Mouse (Mus musculus) liver, embryonic 16.5 days (tissue): ENCODE measurements around the gene Lasp1. TPM values are rescaled to one million over a fixed set of nuclear protein-coding genes. Genes with fewer than 3 reads are reported as not detected.
"Not testable (repeated sequence)": the region's sequence is repeated elsewhere in the genome, so short reads cannot be mapped to it uniquely, and the experiment has no call there.

ENCODE experiments used
- ATAC-seq: fragments of 200-750 bp; cut with Nextera tagmentation; 2 replicates; pipeline ENCODE4 v1.8.0; 2017; ENCODE audit warnings: low read depth, mild to moderate bottlenecking, moderate number of reproducible peaks, moderate library complexity
- H3K27ac ChIP-seq: fragments of 300-500 bp; sonication (generic); 2 replicates; pipeline ENCODE4 v1.5.1; 2014; ENCODE audit warnings: mild to moderate bottlenecking, low read length
- H3K27me3 ChIP-seq: fragments of 300-500 bp; sonication (generic); 2 replicates; pipeline ENCODE4 v1.6.1; 2014; ENCODE audit warnings: low read depth, low read length, mixed read lengths; ENCODE audit not compliant: control insufficient read depth, insufficient read depth
- H3K36me3 ChIP-seq: fragments of 300-500 bp; sonication (generic); 2 replicates; pipeline ENCODE4 v1.6.1; 2014; ENCODE audit warnings: mild to moderate bottlenecking; ENCODE audit not compliant: control insufficient read depth, insufficient read depth
- H3K4me1 ChIP-seq: fragments of 300-500 bp; sonication (generic); 2 replicates; pipeline ENCODE4 v1.6.1; 2014; ENCODE audit warnings: low read depth, low read length, mixed read lengths; ENCODE audit not compliant: control insufficient read depth
- H3K4me2 ChIP-seq: fragments of 300-500 bp; sonication (generic); 2 replicates; pipeline ENCODE4 v1.6.1; 2014; ENCODE audit warnings: low read depth, low read length, mixed read lengths
- H3K4me3 ChIP-seq: fragments of 300-500 bp; sonication (generic); 2 replicates; pipeline ENCODE4 v1.5.1; 2014; ENCODE audit warnings: low read depth, mild to moderate bottlenecking, low read length
- H3K9ac ChIP-seq: fragments of 300-500 bp; sonication (generic); 2 replicates; pipeline ENCODE4 v1.6.1; 2014; ENCODE audit warnings: low read depth, low read length
- H3K9me3 ChIP-seq: fragments of 300-500 bp; sonication (generic); replicated peaks from 2 replicates; pipeline ENCODE4 v1.6.1; 2016; ENCODE audit warnings: low read length; ENCODE audit not compliant: control insufficient read depth
- WGBS: fragments of 180-500 bp; shearing (Covaris S2); extraction: QIAGEN DNeasy Blood & Tissue Kit; methylation state at CpG from one replicate; pipeline ENCODE4 v1.1.7; 2014; ENCODE audit not compliant: insufficient replicate concordance; 5-methylcytosine and 5-hydroxymethylcytosine counted together
- polyA plus RNA-seq: library from polyadenylated mRNA; unstranded; fragments of >200 nt; fragmentation: Nextera tagmentation; extraction: Ambion mirVana; gene quantifications from 2 replicates; pipeline ENCODE4 v1.2.1, GENCODE M21; 2015

Gene Lasp1
- polyA plus RNA-seq, 1 experiment from 2014 or later: 38.3 TPM

DNA sequence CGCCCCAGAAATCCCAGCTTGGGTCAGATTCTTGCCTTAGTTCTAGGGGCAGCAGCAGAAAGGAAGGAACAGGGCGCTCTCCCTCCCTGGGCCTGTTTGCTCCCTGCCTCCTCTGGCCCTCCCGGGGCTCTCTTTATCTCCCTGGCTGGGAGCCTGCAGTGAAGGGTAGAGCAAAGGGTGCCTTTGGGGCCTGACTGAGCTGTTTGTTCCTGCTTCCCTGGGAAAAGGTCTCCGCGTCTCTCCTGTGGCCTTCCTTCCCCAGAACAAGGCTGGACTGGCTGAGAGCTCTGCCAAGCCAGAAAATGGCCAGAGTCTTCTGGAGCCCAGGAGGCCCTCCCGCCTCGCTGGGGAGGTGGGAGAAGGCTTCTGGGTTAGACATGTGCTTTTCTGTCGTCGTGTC lies 38.3 kb downstream of the Lasp1 start:
- not testable (repeated sequence) for H3K9me3 ChIP-seq, H3K4me3 ChIP-seq, H3K4me2 ChIP-seq, ATAC-seq, H3K27me3 ChIP-seq, H3K9ac ChIP-seq, H3K27ac ChIP-seq
- Histone ChIP-seq H3K4me1 (peaks cover 18% of the 10 kb centered on the region), H3K36me3 (peaks cover 11% of the 10 kb centered on the region)
- WGBS: 58% methylated on average over 9 of the region's 9 CpGs

GRCm38 (mm10) chr11:97837641-97838149 lies 38.9 kb downstream of the Lasp1 start:
- Histone ChIP-seq H3K36me3 (peaks cover 11% of the 10 kb centered on the region), H3K27ac (no peak overlapping the region), H3K9ac (no peak overlapping the region), H3K4me3 (no peak overlapping the region), H3K4me2 (no peak overlapping the region), H3K4me1 (peaks cover 18% of the 10 kb centered on the region), H3K9me3 (no peaks in the 10 kb centered on the region), H3K27me3 (no peaks in the 10 kb centered on the region)
- WGBS: 20% methylated on average over 7 of the region's 7 CpGs
- ATAC-seq: no peak

DNA sequence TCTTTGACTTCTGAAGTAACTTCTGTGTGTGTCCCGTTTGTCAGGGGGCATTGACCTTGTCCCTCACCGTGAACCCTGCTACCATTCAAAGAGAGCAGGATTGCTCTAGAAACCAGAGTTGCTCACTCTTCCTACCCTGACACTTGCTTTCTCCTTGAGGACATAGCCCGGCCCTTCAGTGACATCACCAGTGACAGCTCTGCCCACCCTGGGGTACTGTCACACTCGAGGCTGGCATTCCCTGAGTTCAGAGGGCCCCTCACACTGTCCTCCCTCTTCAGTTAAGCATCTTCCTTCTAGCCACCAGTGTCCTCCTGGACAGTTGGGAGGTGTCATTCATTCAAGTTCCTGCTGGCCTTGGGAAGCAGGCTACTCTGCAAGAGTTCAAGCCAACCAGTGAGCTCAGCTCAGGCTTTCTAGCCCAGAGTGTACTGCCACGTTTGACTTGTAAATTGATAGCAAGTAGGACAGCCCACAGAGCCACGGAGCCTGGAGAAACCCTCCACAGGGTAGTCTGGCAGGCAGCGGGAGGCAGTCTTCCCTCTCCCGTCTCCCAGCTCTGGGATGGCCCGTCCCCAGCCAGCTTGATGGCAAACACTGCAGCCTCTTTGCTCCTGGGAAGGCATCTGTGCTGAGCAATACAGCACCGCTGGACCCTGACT lies 40.1 kb downstream of the Lasp1 start:
- Histone ChIP-seq H3K36me3 (peaks cover 6% of the 10 kb centered on the region; the same call in 1 of the 2 replicates), H3K4me3 (no peak overlapping the region), H3K4me2 (no peak overlapping the region), H3K27me3 (no peaks in the 10 kb centered on the region), H3K27ac (no peak overlapping the region), H3K9me3 (no peaks in the 10 kb centered on the region), H3K4me1 (peaks cover 18% of the 10 kb centered on the region), H3K9ac (no peak overlapping the region)
- 51% methylated on average over 10 of the region's 10 CpGs for WGBS
- ATAC-seq: no peak

DNA sequence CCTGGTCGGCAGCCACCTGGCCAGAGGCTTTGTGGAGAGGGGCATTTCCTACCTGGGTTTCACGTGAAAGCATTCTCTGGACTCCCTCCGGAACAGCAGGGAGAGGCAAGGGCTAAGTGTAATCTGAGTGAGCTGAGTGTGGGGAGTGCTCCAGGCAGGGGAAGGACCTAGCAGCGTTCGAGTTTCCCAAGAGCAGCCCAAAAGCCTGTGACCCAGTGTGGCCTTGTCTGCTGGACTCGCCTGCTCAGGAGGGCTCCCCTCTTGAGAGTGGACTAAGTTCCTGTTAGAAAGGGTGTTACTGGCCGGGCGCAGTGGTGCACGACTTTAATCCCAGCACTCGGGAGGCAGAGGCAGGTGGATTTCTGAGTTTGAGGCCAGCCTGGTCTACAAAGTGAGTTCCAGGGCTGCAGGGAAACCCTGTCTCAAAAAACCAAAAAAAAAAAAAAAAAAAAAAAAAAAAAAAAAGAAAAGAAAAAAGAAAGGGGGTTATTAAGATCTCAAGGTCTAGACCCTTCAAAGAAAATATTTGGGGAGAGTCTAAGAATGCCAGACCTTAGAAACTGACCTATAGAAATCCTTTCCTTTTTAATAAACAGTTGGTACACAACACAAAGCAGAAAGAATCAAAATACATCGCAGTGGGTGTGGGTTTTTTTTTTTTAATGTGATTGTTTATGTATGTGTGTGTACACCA lies 40.8 kb downstream of the Lasp1 start:
- peaks cover 18% of the 10 kb centered on the region for H3K4me1 ChIP-seq
- 62% methylated on average over 11 of the region's 11 CpGs for WGBS
- H3K9me3 ChIP-seq: no peaks in the 10 kb centered on the region
- no peak overlapping the region for H3K4me2 ChIP-seq
- 0 out of 2 replicates have a peak, but pooled peaks cover 2% of the 10 kb centered on the region for H3K36me3 ChIP-seq
- H3K27ac ChIP-seq: no peak overlapping the region
- no peak overlapping the region for H3K9ac ChIP-seq
- no peaks in the 10 kb centered on the region for H3K27me3 ChIP-seq
- no peak for ATAC-seq
- H3K4me3 ChIP-seq: no peak overlapping the region

DNA sequence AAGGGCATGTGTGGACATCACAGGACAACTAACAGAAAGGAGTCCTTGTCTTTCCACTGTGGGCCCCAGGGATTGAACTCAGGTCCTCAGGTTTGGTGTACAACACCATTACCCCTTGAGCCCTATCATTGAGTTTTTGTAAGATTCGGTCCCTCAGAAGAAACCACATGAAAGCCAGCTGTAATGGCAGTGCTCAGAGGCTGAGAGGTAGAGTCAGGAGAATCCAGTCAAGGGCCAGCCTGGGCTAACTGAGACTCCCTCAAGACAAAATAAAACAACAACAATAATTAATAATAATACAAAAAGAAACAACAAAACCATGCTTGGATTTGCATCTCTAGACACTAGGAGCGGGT lies 41.3 kb downstream of the Lasp1 start:
- peaks cover 18% of the 10 kb centered on the region for H3K4me1 ChIP-seq
- H3K36me3 ChIP-seq: no peaks in the 10 kb centered on the region
- no peak overlapping the region for H3K4me3 ChIP-seq
- no peak overlapping the region for H3K27ac ChIP-seq
- 58% methylated on average over 2 of the region's 2 CpGs for WGBS
- no peak for ATAC-seq
- peak overlapping the region; percentile 59; the same call in 1 of the 2 replicates for H3K4me2 ChIP-seq
- H3K9me3 ChIP-seq: no peaks in the 10 kb centered on the region
- peak overlapping the region; percentile 50; the same call in 1 of the 2 replicates for H3K9ac ChIP-seq
- H3K27me3 ChIP-seq: no peaks in the 10 kb centered on the region

- H3K9ac ChIP-seq: peak within 1 kb of the TSS; percentile 50
- 5% methylated on average over 6 of the region's 6 CpGs for WGBS
- H3K27ac ChIP-seq: peak within 1 kb of the TSS; percentile 41
- H3K36me3 ChIP-seq: no peaks in the 10 kb centered on the region
- peak within 1 kb of the TSS; percentile 49 for H3K4me3 ChIP-seq
- peak within 1 kb of the TSS; percentile 59 for H3K4me2 ChIP-seq
- H3K27me3 ChIP-seq: no peaks in the 10 kb centered on the region
- H3K4me1 ChIP-seq: peaks cover 18% of the 10 kb centered on the region
- no peaks in the 10 kb centered on the region for H3K9me3 ChIP-seq
- no peak for ATAC-seq
Observed at GRCm38 (mm10) chr11:97840539-97840954, 41.7 kb downstream of the Lasp1 start, which contains the start of gene B230217C12Rik. B230217C12Rik (plus strand) TSS chr11:97840780.

DNA sequence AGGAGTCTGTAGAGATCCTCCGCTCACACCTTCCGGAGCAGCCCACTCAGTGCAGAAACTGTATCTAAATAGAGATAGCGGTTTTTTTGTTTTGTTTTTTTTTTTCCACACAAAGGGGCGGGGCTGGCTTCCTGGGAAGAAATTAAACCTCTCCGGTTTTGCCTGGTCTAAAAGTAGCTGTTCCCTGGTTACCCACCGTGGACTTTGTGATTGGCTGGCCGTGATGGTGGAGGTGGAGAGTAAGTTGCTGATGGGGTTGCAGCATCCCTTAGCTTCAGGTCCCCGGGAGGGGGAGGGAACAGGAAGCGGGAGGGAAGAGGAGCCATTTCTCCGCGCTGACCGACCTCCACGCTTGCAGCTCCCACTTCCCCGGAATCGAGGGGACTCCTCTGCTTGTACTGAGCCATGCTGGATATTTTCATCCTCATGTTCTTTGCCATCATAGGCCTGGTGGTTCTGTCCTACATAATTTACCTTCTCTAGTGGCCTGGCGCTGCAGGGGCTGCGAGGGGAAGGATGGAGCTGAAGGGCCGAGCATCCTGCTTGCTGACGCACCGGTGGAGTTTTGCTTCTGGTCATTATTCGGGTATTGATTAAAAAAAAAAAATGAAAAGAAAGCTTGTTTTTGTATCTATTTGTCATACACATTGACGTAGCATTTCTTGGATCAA lies 42.3 kb downstream of the Lasp1 start:
- WGBS: 7% methylated on average over 22 of the region's 22 CpGs
- Histone ChIP-seq H3K9ac (peak overlapping the region; percentile 50), H3K36me3 (no peaks in the 10 kb centered on the region), H3K4me3 (peak overlapping the region; percentile 49), H3K9me3 (no peaks in the 10 kb centered on the region), H3K27ac (no peak overlapping the region; the same call in 1 of the 2 replicates), H3K4me2 (peak overlapping the region; percentile 59), H3K4me1 (peaks cover 18% of the 10 kb centered on the region), H3K27me3 (no peaks in the 10 kb centered on the region)
- peak; percentile 72 for ATAC-seq

- Histone ChIP-seq H3K27me3 (no peaks in the 10 kb centered on the region), H3K4me1 (peaks cover 18% of the 10 kb centered on the region), H3K4me3 (no peak overlapping the region), H3K9me3 (no peaks in the 10 kb centered on the region), H3K36me3 (no peaks in the 10 kb centered on the region), H3K4me2 (no peak overlapping the region), H3K27ac (no peak overlapping the region), H3K9ac (no peak overlapping the region)
- no peak for ATAC-seq
- 52% methylated on average over 4 of the region's 4 CpGs for WGBS
Observed at GRCm38 (mm10) chr11:97842001-97842400, 43.2 kb downstream of the Lasp1 start.
